Mouse (Mus musculus) gastrocnemius, postnatal 25 days (tissue): ENCODE measurements at regions not wholly inside any gene's neighbourhood (a gene's known extent, or its start where the extent isn't known, plus 50 kb on each side); places are given as distances from the start of the nearest gene placed in this dataset.
"Not testable (repeated sequence)": the region's sequence is repeated elsewhere in the genome, so short reads cannot be mapped to it uniquely, and the experiment has no call there.

ENCODE experiments used
- DNase-seq: peaks from one replicate; pipeline ENCODE4 v3.0.0; 2022

DNA sequence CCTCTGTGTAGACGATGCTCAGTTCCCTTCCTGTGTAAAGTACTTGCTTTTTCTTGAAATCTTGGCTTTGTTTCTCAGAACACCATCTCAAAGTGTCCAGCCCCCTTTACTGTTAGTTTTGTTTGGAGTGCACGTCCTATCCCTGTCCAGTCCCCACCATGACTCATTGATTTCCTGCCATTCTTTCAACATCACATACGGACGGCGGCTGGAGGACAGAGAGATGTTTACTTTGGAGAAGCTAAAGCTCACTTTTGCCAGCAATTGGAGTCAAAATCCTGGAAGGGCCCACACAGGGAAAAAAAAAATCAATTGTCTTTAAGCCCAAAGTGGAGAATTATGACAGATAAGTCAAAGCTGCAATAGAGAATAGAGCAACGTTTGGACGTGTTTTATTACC lies 51.8 kb downstream of the Gm5426 start:
- peak; percentile 33 for DNase-seq

DNA sequence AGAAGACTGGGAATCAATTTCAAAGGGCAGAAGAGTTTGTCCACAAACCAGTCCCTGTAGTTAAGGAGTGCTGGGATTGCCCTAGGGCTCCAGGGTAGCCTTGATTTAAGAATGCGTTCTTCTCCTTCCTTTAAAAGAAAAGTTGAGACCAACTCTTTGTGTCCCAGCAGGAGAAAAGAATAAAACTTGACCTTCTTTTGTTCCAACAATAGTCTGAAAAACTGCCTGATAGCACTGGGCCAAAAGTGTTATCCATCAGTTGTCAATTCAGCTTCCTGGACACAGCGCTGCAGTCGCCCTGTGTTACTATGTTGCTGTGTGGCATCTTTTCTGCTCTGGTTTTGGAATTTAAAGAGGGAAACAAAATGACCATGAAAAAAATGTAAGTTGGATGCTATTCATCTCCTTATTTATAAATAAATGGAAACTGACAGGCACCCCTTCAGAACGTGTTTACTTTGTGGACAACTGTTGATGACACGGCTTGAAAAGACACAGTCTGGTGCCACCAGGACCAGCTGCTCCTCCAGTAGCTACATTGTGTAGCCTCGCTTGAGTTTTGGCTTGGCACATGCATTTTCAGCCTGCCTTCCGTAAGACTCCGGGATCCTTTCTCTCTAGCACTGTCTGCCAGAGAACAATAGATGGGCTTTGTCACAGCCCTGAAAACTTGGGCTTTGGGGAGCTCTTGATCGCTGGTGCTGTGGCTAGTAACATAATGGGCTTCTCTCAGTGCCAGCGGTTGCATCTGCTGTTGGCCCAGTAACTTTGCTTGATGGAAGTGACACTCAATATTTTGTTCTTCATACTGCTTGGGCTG lies 54.0 kb downstream of the Gm5426 start:
- peak; percentile 22 for DNase-seq

DNA sequence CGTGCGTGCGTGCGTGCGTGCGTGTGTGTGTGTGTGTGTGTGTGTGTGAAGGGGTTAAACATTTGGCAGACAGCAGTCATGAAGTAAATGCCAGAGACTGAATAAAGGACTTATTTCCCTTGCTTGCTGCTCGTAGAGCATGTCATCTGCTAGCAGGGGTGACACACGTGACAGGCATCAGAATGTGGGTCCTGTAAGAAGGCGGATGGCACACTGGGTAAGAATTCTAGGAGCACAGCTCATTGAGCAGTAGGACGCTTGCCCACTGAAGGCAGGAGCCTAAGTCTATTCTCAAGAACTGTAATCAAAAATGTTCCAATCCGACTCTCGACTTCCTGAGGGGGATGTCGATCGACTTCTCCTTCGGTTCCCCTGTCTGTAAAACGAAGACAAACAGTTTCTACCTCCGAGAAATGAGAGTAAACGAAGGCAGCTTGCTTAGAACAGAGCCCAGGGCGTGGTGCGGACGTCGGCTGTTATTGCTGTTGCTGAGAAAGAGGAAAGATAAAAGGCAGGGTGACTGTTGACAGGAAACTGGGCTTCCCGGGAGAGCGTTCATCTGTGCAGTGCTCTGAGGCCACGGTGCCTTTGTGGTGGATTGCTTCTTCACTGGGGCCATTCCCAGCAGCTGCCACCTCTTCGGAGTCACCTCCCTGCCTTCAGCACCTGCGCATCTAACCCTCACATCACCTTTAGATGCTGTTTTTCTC lies 64.7 kb downstream of the Gm5426 start:
- no peak for DNase-seq

DNA sequence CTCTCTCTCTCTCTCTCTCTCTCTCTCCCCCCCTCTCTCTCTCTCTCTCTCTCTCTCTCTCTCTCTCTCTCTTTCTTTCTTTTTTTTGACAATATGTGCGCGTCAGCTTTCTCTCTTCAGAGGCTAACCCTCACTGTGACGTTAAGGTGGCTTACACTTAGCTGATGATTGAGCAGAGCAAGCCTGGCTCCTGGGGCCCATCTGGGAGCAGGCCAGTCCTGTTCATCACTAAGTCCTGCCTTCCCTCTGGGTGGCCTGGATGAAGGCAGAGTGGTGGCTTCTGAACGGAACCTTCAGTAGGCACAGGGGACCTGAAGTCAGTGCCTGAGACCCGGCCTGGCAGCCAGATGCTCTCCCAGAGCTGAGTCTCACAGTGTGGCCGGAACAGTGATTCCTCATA lies 65.5 kb downstream of the Gm5426 start:
- DNase-seq: no peak

DNA sequence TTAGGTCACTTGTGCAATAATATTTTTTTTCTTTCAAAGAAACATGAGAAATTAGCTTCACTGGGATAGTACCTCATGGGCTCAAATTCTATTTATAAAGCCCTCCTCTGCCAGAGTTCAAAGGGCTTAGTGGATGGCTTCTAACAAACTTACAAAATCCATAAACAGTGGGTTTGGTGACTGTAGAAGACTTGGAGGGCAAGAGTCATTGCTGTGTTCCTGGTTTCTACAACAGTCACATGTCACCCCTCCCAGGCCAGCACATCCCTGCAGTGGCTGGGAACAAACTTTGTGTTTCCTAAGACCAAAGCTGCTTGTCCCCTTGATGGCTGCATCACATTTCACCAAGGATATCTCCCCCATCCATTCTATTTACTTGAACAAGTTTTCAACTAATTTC lies 66.5 kb downstream of the Gm5426 start:
- no peak for DNase-seq

DNA sequence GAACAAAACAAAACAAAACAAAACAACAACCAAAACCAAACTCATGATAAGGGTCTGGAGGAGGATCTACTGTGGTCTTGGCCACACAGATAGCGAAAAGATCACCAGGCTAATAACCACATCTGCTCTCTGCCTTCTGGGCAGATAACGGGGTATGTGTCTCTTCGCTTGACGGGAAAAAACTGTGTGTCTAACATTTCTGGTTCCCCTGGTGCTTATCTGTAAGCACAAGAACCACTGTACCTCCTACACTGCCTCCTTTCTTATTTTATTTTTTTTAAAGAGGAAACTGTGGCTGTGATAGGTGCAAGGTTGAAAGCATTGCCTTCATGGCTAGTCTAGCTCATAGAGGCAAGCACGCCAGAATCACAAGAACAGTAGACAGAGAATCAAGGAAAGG lies 67.8 kb downstream of the Gm5426 start:
- no peak for DNase-seq

DNA sequence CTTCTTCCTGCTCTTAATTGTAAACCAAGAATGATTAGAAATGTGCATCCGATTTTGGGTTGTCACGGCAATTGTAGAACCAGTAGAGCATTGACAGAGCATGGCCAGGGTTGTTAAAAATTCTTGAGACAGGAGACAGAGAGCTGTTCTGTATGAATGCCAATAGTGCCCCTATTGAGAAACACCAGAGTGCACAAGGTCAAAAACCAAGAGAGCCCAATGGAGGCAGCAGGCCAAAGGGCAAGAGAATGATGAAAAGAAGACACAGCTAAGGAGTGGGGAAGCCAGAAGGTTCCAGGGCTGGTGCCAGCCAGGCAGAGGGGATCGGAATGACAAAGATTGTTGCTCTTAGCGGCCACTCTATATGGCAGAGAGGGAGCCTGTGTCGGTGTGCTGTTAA lies 72.8 kb downstream of the Gm5426 start:
- no peak for DNase-seq

DNA sequence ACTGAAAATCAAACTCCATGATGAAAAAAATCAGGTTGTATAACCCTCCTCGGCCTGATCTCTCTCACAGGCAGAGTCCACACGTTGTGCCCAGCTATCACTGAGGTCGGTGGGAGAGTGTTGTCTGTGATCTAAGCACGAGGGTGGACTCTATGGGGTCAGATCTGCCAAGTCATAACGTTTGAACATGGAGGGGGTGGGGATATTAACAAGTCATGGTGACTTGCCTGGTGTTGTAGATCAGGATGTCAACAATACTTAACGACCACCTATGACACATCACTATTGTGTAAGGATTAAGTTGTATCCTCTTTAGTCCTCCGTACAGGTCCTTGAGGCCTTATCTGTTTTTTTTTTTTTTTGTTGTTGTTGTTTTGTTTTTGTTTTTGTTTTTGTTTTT lies 74.8 kb downstream of the Gm5426 start:
- DNase-seq: no peak

DNA sequence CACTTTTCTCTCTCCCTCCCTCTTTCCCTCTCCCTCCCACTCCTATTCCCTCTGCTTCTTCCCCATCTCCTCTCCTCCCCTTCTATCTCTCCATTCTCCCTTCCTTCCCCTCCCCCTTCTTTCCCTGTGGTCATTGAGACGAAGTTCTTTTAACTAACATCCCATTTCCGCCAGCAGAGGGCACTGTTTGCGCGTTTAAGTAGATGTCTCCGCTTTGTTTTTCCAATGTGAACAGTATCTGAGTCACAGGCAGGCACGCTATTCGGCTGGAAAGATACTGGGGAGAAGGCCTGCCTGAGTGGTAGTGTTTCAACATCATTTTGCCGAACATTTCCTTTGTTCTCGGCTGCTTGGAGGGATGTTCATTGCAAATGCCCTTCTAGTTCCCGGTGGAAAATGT lies 77.5 kb downstream of the Gm5426 start:
- peak; percentile 76 for DNase-seq

DNA sequence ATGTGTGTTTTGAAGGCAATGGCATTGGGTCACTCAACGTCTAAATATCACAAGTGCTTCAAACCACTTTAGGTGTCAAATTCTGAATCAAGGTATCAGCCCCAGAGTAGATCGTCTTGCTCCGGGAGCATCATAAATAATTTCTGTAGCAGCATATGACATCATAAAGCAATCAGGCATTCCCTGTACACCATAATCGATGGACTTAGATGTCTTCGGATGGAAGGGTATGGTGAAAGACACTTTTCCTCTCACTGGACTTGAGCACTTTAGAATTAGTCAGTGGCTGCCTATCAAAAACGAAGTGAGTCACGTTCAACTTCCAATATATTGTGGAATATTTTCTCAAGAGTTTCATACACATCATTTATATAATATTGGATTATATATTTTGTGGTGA lies 77.9 kb downstream of the Gm5426 start:
- DNase-seq: no peak

DNA sequence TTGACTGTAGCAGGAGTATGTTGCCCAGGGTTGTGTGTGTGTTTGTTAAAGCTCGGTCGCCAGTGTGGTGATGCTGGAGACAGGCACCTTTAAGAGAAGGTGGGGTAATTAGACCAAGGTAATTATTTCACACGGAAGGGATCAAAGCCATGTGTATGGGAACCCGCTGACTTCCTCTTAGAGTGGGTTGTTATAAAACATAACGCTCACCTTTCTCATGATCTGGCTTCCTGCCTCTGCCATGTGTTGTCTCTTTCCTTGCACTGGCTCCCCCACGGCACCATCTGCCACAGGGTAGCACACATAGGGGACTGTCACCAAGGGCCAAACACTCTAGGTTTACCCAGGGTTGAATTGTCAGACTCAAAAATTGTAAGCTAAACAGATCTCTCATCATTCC lies 78.5 kb downstream of the Gm5426 start:
- DNase-seq: no peak

DNA sequence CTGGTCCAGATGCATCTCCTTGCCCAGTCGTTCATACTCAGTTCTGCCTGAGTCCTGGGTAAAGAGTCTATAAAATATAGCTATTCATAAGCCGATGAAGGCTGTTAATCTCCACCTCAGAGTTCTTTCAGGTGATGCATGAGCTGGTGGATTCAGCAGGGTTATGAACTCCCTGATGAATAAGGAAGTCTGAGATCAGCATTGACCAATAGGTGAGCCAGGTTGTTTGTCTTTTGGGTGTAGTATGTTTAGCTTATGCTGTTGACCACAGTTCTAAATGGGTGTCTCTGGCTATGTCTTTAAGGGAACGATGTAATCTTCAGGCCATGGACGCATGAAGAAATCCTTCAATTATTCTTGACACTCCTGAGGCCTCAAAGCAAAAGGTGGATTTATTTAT lies 84.3 kb downstream of the Gm5426 start:
- no peak for DNase-seq

DNA sequence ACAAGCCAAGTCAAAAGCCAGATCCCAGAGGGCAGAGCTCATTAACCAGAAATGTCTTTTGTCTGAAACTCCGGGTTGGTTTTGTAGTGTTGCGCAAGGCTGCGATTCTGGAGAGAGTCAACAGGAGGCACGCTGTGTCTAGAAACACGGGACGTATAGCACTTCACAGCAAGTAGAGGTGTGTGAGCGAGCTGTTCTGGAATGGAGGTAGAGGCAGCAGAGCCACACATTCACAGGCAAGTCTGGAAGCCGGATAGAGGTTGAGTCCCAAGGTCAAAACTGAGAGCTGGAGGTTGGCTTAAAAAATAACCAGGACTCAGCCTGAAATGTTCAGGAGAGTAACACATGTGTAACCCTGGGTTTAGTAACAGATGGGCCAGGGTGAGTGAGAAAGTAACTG lies 94.0 kb downstream of the Gm5426 start:
- no peak for DNase-seq

DNA sequence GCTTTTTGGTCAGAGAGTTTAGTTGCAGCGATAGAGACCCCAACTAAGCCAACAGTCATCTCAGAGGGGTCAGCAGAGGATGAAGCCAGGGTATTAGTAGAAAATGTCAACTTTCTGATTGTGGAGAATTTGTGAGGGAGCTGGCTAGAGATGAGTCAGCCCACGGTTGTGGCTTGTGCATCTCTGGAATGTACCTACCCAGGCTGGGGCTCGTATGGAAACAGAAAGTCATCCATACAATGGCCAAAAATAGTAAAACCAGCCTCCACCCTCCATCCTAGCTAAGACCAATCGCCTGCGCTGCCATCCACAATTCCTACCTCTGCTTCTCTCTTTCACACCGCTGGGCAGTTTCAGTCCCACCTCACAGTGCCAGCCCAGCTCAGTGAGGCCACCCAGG lies 94.9 kb downstream of the Gm5426 start:
- DNase-seq: no peak

DNA sequence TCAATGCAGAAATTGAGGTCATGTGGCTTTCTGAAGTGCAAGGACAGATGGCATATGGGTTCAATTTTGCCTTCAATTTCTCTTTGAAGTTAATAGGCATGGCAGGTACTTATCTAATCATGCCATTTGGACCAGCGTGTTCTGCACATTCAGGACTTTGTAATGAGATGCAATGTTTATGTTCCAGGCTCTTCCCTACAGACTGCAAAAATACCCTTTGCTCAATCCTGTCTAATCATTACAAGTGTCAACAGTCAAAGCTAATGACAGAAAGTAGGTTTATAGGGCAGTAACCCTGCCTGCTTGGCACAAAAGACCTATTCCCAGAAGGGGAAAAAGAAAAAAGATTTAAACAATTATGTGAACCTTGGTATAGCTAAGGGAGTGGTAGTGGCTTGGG lies 96.5 kb downstream of the Gm5426 start:
- no peak for DNase-seq

DNA sequence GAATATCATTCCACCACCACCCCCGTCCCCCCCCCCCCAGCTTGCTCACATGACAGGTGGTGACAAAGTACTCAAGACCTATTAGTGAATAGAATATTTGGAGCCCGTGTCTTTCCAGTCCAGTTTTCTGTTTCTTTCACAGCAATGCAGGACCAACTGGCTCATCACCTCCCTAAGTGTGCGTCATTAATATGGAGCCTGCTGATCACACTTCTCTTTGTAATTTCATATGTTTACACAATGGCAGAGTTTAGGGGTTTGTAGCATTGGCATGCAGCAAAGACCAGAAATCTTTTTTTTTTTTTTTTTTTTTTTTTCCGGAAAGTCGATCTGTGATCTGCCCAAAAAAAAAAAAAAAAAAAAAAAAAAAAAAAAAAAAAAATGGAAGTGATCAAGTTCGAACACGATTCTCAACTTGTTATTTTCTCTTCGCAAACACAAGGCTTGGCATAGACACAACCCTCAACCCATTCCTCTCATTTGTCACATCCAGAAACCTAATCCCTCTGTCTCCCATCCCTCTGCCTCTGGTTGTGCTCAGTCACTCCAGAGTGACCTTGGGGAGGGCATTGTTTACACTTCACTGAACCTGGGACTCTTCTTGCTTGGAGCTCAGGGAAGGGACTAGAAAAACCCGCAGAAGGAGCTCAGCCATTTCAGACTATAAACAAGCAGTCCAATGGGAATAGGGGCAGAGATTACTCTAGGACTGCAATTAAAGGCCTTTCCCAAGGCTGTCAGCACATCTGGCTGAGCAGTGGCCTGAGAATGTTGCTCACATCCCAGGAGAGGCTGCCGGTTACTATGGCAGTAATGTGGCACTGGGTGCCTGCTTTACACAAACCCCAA lies 98.4 kb downstream of the Gm5426 start:
- no peak for DNase-seq

DNA sequence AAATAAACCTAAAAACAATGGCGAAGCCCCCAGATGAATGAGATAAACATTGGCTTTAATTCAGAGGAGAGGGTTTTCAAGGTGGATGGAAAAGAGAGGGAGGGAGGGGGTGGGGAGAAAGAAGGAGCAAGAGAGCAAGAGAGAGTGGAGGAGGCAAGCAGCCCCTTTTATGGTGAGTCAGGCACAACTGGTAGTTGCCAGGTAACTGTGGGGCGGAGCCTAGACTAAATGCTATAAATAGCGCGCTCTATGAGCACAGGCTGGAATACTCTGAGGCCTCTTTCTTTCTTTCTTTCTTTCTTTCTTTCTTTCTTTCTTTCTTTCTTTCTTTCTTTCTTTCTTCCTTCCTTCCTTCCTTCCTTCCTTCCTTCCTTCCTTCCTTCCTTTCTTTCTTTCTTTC lies 99.6 kb downstream of the Gm5426 start:
- not testable (repeated sequence) for DNase-seq

DNA sequence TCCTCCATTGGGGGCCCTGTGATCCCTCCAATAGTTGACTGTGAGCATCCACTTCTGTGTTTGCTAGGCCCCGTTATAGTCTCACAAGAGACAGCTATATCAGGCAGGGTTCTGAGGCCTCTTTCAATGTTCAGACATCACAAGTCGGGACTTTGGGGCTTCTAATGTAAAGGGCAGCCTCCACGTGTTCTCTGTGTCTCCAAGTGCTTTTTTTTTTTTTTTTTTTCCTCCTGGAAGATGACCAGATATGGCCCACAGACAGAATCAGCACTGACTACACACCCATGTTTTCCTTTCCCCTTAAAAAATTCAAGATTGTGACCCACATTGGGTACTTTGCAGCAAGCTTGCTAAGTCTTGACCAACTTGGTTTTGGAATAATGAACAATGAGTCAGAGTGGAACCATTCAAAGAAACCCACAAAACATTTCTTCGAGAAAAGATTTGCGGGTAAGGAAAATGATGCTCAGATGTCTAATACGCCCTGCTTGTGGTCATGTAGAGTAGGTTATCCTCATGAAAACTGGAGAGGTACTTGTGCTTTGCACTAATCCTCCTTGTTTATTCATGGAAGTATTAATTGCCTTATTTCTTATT lies 100.5 kb downstream of the Gm5426 start:
- no peak for DNase-seq

DNA sequence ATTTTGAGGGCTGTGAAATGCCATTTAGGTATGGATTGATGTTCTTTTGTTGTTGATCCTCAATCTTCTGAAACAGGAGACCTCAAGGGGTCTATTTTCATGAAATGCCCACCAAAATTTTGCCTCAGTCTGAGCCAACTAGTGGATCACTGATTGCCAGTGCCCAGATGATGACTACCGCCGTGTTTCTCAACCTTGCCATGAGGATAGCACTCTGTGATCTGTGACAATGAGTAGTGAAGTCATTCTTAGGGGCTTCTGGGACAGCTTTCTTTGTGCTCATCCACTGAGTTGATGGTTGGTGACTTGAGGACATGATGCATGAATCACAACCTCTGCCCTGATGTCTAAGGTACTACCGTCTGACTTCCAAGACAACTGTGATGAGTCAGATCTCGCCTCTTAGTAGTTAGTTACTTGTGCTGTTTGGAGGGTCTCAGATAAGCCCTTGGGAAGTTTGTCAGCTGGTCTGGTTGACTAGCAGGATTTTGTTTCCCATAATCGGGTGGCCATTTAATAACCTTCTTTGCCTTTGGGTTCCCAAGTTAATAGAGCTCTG lies 101.2 kb downstream of the Gm5426 start:
- no peak for DNase-seq

DNA sequence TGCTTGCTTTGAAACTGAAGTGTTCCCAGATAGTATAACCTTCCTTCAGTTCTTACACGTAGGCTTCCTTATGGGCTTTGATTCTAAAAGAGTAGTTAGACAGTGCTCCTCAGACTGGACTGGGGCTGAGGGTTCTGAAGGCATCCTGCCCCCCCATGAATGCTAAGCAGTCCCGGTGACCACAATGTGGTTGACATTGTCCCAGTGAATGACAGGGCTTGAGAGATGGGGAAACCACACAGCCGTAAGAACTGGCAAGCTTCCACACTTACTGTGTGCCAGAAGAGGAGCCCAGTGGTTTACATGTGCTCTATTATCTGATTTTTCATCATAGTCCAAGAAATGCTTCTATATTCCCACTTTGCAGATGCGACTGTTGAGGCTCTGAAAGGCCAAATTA lies 101.8 kb downstream of the Gm5426 start:
- DNase-seq: no peak

DNA sequence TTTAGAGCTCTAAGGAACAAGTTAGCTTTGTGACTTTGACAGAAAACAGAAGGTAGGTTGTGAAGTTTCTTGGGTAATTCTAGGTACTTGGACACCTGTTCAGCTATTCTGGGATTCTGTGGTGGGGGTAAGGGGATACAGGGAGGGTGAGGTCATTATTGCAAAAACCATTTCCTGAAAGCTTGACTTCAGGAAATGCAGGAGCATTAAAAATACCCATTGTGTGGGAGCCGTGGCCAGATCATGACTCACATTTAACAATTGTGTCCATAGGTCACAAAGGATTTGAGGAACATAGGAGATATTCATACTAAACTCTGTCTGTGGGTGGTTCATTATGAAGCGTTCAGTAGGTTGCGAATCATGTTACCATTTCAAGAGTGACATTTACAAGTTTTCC lies 102.4 kb downstream of the Gm5426 start:
- DNase-seq: no peak

DNA sequence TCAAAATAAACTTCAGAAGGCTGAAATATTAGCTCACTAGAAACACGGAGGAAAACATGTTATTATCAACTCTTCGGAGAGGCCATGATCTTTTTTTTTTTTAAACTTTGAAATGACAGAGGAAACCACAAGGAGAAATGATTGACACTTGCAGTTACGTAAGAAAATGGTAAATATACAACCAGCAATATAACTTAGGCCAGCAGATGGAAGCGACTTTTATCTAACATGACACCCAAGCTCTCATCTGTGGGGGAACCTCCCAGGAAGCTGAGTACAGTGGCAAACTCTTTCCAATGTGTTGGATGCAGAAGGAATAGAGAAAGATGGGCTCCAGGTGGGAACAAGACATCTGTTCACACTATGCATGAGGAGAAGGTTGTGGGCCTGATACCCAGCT lies 104.2 kb downstream of the Gm5426 start:
- DNase-seq: no peak
